Comparison of ENCODE assay signal across 11 mouse cellular contexts in the genomic region with DNA sequence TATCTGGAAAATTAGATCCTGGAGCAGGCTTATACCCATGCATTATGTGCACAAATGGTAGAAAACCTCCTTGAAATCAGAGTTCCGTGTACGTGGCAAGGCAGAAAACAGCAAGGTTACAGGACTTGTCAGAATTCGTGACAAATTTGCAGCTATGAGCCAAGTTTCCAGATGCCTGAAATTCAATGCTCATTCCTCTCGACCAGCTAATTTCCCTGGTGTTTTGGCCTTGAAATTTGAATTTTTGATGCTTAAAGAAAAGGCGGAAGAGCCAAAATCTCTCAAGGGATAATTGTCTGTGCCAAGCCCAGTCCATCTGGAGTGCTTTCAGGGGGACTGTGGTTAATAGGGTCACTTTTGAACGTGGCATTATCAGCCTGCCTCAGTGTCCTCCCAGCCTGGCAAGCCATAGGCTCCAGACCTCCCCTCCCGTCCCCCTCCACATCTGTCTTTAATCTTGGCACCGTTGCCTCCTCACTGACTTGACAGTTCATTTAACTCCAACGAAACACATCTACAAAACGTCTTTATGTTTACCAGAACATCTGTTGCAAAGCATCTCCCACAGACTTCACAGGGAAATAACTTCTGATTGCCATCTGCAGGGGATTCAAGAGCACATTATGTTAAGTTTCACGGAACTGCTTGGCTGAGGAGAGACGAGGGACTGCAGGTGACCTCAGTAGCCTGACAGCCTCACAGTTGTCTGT. TPM values are rescaled to one million over a fixed set of nuclear protein-coding genes. Genes with fewer than 3 reads are reported as not detected.
DNase-seq lines count a peak whose midpoint lies in the region; ATAC-seq and TF ChIP-seq lines count a peak whose summit lies in the region.
"Had no signal": no experiment of that assay in that cellular context is flagged by ENCODE, and none has a peak within 500 bp of the region (broad histone marks: within the 10 kb centered on the region; RNA-seq: fewer than 3 reads in every experiment).

No protein-coding gene starts in this region.

- H3K4me3 ChIP-seq in cerebellum, adult 2 months (replicated peaks; ENCODE audit: insufficient read depth, low read depth, low read length): no peak overlapping the region
- no peak overlapping the region for H3K4me3 ChIP-seq in lung, embryonic 14.5 days (ENCODE audit: low read depth, low read length)
- H3K4me3 ChIP-seq in hindbrain, embryonic 10.5 days: no peak overlapping the region
- H3K4me3 ChIP-seq in midbrain, postnatal 0 days (ENCODE audit: low read depth, low read length): no peak overlapping the region

- H3K9ac ChIP-seq in lung, embryonic 14.5 days: no peak overlapping the region
- no peak overlapping the region for H3K9ac ChIP-seq in midbrain, postnatal 0 days (replicated peaks; ENCODE audit: low read length, poor library complexity, severe bottlenecking)

- no peak overlapping the region for H3K27ac ChIP-seq in cerebellum, adult 2 months (ENCODE audit: insufficient read depth, low read length)
- peak overlapping the region; percentile 64 for H3K27ac ChIP-seq in lung, embryonic 14.5 days (ENCODE audit: low read depth)
- H3K27ac ChIP-seq in hindbrain, embryonic 10.5 days: peak overlapping the region; percentile 6; the same call in 1 of the 2 replicates
- H3K27ac ChIP-seq in midbrain, postnatal 0 days (ENCODE audit: low read depth, low read length): no peak overlapping the region

- ATAC-seq in lung, embryonic 14.5 days (ENCODE audit: insufficient read depth): peak; percentile 88
- no peak for ATAC-seq in midbrain, postnatal 0 days (ENCODE audit: low FRiP score)

- H3K4me1 ChIP-seq in cerebellum, adult 2 months (ENCODE audit: control insufficient read depth, insufficient read depth, low read length): no peaks in the 10 kb centered on the region
- peaks cover 13% of the 10 kb centered on the region for H3K4me1 ChIP-seq in lung, embryonic 14.5 days (ENCODE audit: insufficient read depth)
- H3K4me1 ChIP-seq in hindbrain, embryonic 10.5 days (replicated peaks): peaks cover 17% of the 10 kb centered on the region
- H3K4me1 ChIP-seq in midbrain, postnatal 0 days (ENCODE audit: insufficient read depth, low read length): 0 out of 2 replicates have a peak, but pooled peaks cover 2% of the 10 kb centered on the region

- no peak for TF ChIP-seq POLR2A in cerebellum, adult 2 months (IDR thresholded peaks at IDR 0.05; ENCODE audit: borderline replicate concordance, insufficient read depth, low read length)

- H3K27me3 ChIP-seq in cerebellum, adult 2 months (ENCODE audit: control insufficient read depth, insufficient read depth, low read length): no peaks in the 10 kb centered on the region
- no peaks in the 10 kb centered on the region for H3K27me3 ChIP-seq in lung, embryonic 14.5 days (ENCODE audit: insufficient read depth, low read length)
- no peaks in the 10 kb centered on the region for H3K27me3 ChIP-seq in hindbrain, embryonic 10.5 days (ENCODE audit: insufficient read depth, poor library complexity, severe bottlenecking)
- H3K27me3 ChIP-seq in midbrain, postnatal 0 days (ENCODE audit: insufficient read depth, low read length): no peaks in the 10 kb centered on the region

- H3K4me2 ChIP-seq in lung, embryonic 14.5 days: no peak overlapping the region
- no peak overlapping the region for H3K4me2 ChIP-seq in midbrain, postnatal 0 days (ENCODE audit: low read depth, low read length, poor library complexity, severe bottlenecking)

- no peak for TF ChIP-seq CTCF in cerebellum, adult 2 months (IDR thresholded peaks at IDR 0.05; ENCODE audit: borderline replicate concordance, insufficient read depth, low read depth, low read length)
- peak; percentile 17; the same call in 1 of the 2 replicates for TF ChIP-seq CTCF in lung, embryonic 14.5 days (IDR thresholded peaks at IDR 0.05; ENCODE audit: low read depth)
- TF ChIP-seq CTCF in midbrain, postnatal 0 days (IDR thresholded peaks at IDR 0.05): no peak

- 9% methylated on average over 12 of the region's 12 CpGs for WGBS in cerebellum, adult 2 months
- 23% methylated on average over 12 of the region's 12 CpGs for WGBS in lung, embryonic 14.5 days
- 55% methylated on average over 12 of the region's 12 CpGs for WGBS in hindbrain, embryonic 10.5 days
- whole genome bisulfite sequencing in midbrain, postnatal 0 days: 30% methylated on average over 12 of the region's 12 CpGs

- no peaks in the 10 kb centered on the region; the same call in 1 of the 2 replicates for H3K36me3 ChIP-seq in lung, embryonic 14.5 days (ENCODE audit: insufficient read depth)
- peaks cover 4% of the 10 kb centered on the region for H3K36me3 ChIP-seq in hindbrain, embryonic 10.5 days
- H3K36me3 ChIP-seq in midbrain, postnatal 0 days (ENCODE audit: insufficient read depth, low read length): no peaks in the 10 kb centered on the region

- DNase-seq in cerebellum, postnatal 10 days: peak; percentile 62 to 73
- no peak for DNase-seq in cerebellum, adult 2 months
- peak; percentile 89 for DNase-seq in lung, embryonic 14.5 days
- no peak for DNase-seq in lung, postnatal 14 days
- peak; percentile 28 for DNase-seq in hindbrain, embryonic 10.5 days (ENCODE audit: low spot score)
- DNase-seq in midbrain, postnatal 0 days (ENCODE audit: low spot score): peak; percentile 85
- no peak for DNase-seq in adrenal gland, adult 8-10 months
- no peak for DNase-seq in cerebellum, adult 9-11 months

- no peaks in the 10 kb centered on the region for H3K9me3 ChIP-seq in lung, embryonic 14.5 days (ENCODE audit: low read depth, low read length)
- H3K9me3 ChIP-seq in hindbrain, embryonic 10.5 days: no peaks in the 10 kb centered on the region
- H3K9me3 ChIP-seq in midbrain, postnatal 0 days (ENCODE audit: low read length): no peaks in the 10 kb centered on the region

RNA-seq across cellular contexts. Expression of gene Zc2hc1b, which starts 6.9 kb away (rescaled TPM):
- not detected in 2 replicates for polyA plus RNA-seq in cerebellum, adult 2 months (2012; rRNA removed)
- polyA plus RNA-seq in lung, embryonic 14.5 days (2014; fragmentation: Nextera tagmentation; extraction: Ambion mirVana): not detected in 2 replicates
- not detected in 2 replicates for polyA plus RNA-seq in hindbrain, embryonic 10.5 days (2016; fragmentation: Nextera tagmentation; extraction: Ambion mirVana)
- not detected in 2 replicates for total RNA-seq in midbrain, postnatal 0 days (2014; rRNA removed)
- not detected in 2 replicates for polyA plus RNA-seq in midbrain, postnatal 0 days (2015; fragmentation: Nextera tagmentation; extraction: Ambion mirVana)
- total RNA-seq in adrenal gland, adult 8-10 months (2022): not detected
- total RNA-seq: left cerebral cortex, adult 8-10 months; neutrophil, adult 5-6 weeks had no signal
- polyA plus RNA-seq: cortical plate, adult 2 months had no signal

RNA-seq across cellular contexts. Expression of gene Ltv1, which starts 22.1 kb away (rescaled TPM):
- 23.5 and 25.8 TPM in 2 replicates for polyA plus RNA-seq in cerebellum, adult 2 months (2012; rRNA removed)
- polyA plus RNA-seq in lung, embryonic 14.5 days (2014; fragmentation: Nextera tagmentation; extraction: Ambion mirVana): 81.7 and 83.8 TPM in 2 replicates
- 56.2 and 66.4 TPM in 2 replicates for polyA plus RNA-seq in hindbrain, embryonic 10.5 days (2016; fragmentation: Nextera tagmentation; extraction: Ambion mirVana)
- 13.3 and 15.6 TPM in 2 replicates for total RNA-seq in midbrain, postnatal 0 days (2014; rRNA removed)
- polyA plus RNA-seq in midbrain, postnatal 0 days (2015; fragmentation: Nextera tagmentation; extraction: Ambion mirVana): 23.5 and 24.5 TPM in 2 replicates
- 10 to 100 TPM; 34.7 to 46.0 (median 40.2) TPM for total RNA-seq in adrenal gland, adult 8-10 months (2022)

Comparison
In these comparisons a context has a peak if more than half of its experiments do, and no peak if none do; other contexts are left out.
1. DNase-seq: peak in cerebellum, postnatal 10 days (2 of 2), lung, embryonic 14.5 days (single experiment), hindbrain, embryonic 10.5 days (single experiment) and midbrain, postnatal 0 days (single experiment); none in cerebellum, adult 2 months (0 of 2), lung, postnatal 14 days (single experiment), adrenal gland, adult 8-10 months (single experiment) and cerebellum, adult 9-11 months (single experiment).
2. H3K27ac ChIP-seq: peak in lung, embryonic 14.5 days (single experiment) and hindbrain, embryonic 10.5 days (single experiment); none in cerebellum, adult 2 months (single experiment) and midbrain, postnatal 0 days (single experiment).